Mouse (Mus musculus) stomach, postnatal 0 days (tissue): Measurements from ENCODE around the gene Atp5f1.
"Not testable (repeated sequence)": the region's sequence is repeated elsewhere in the genome, so short reads cannot be mapped to it uniquely, and the experiment has no call there.

ENCODE experiments used
- CTCF ChIP-seq: IDR thresholded peaks from 2 replicates; pipeline ENCODE4 v1.5.1; 2016; ENCODE audit warnings: antibody characterized with exemption, low read depth, mild to moderate bottlenecking, moderate library complexity
- EP300 ChIP-seq: optimal IDR thresholded peaks from 2 replicates; pipeline ENCODE3; 2016; ENCODE audit warnings: antibody characterized with exemption

DNA sequence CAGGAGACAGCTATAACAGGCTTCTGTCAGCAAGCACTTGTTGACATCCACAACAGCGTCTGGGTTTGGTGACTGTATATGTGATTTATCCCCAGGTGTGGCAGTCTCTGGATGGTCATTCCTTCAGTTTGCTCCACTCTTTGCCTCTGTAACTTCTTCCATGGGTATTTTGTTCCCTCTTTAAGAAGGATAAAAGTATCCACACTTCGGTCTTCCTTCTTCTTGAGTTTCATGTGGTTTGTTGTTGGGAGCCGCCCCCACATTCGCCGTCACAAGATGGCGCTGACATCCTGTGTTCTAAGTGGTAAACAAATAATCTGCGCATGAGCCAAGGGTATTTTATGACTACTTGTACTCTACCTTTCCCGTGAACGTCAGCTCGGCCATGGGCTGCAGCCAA is 43.5 kb upstream of the Atp5f1 start:
- not testable (repeated sequence) for TF ChIP-seq CTCF, EP300
